ENCODE assay signal across 28 mouse cellular contexts in the genomic region with DNA sequence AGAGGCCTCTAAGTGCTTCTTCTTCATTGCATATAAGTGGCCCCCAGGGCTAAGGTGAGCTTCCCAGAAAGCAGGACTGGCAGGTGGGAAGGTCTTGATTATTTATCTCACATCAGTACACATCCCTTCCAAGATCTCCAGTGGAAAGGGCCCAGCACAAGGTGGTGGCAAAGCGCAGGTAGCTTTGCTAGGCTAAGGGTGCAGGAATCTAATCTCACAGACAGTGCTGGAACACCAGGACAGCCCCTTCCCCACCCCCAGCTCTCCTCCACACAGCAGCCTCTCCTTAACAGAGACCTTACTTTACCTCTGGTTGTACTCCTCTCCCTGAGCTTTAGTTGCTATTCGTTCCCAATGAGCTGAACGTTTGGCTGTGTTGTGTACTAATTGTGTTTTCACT.
"Had no signal": no experiment of that assay in that cellular context is flagged by ENCODE, and none has a peak within 500 bp of the region (broad histone marks: within the 10 kb centered on the region; RNA-seq: fewer than 3 reads in every experiment).

No protein-coding gene starts in this region.

- H3K27ac ChIP-seq: embryonic facial prominence, embryonic 10.5 days; embryonic facial prominence, embryonic 12.5 days; embryonic facial prominence, embryonic 13.5 days; embryonic facial prominence, embryonic 15.5 days; forebrain, embryonic 10.5 days; forebrain, embryonic 12.5 days; forebrain, embryonic 13.5 days; forebrain, embryonic 15.5 days; gastrocnemius, adult 2 months; heart, adult 2 months had no signal

- H3K9me3 ChIP-seq: embryonic facial prominence, embryonic 10.5 days; embryonic facial prominence, embryonic 12.5 days; embryonic facial prominence, embryonic 13.5 days; forebrain, embryonic 13.5 days; forebrain, embryonic 15.5 days had no signal

- DNase-seq: cerebellum, adult 18-20 months; cerebellum, adult 2 months; cerebellum, adult 8-10 months; cerebellum, adult 9-10 months; cerebellum, adult 9-11 months; cerebellum, postnatal 10 days; cerebellum, postnatal 14 days; cerebellum, postnatal 25 days; cerebellum, postnatal 36 days; embryo, embryonic 11 days; forebrain, postnatal 0 days; gastrocnemius, adult 2 months; gastrocnemius, postnatal 10 days; gastrocnemius, postnatal 14 days; gastrocnemius, postnatal 25 days; gastrocnemius, postnatal 36 days; heart, adult 18-20 months; heart, adult 2 months had no signal

- ATAC-seq: forebrain, embryonic 13.5 days; forebrain, embryonic 14.5 days; forebrain, embryonic 15.5 days; forebrain, postnatal 0 days had no signal

- H3K4me2 ChIP-seq: embryonic facial prominence, embryonic 12.5 days; embryonic facial prominence, embryonic 13.5 days; embryonic facial prominence, embryonic 15.5 days; forebrain, embryonic 12.5 days; forebrain, embryonic 13.5 days; forebrain, embryonic 15.5 days had no signal

- H3K27me3 ChIP-seq: embryonic facial prominence, embryonic 12.5 days; embryonic facial prominence, embryonic 13.5 days; embryonic facial prominence, embryonic 15.5 days; forebrain, embryonic 12.5 days; forebrain, embryonic 13.5 days; forebrain, embryonic 15.5 days had no signal

- H3K4me3 ChIP-seq: embryonic facial prominence, embryonic 10.5 days; embryonic facial prominence, embryonic 12.5 days; embryonic facial prominence, embryonic 13.5 days; embryonic facial prominence, embryonic 15.5 days; erythroblast, embryonic 14.5 days; forebrain, embryonic 10.5 days; forebrain, embryonic 12.5 days; forebrain, embryonic 13.5 days; forebrain, embryonic 15.5 days; gastrocnemius, adult 2 months; heart, adult 2 months had no signal

- H3K36me3 ChIP-seq: embryonic facial prominence, embryonic 10.5 days; embryonic facial prominence, embryonic 12.5 days; embryonic facial prominence, embryonic 13.5 days; embryonic facial prominence, embryonic 15.5 days; forebrain, embryonic 10.5 days; forebrain, embryonic 12.5 days; forebrain, embryonic 15.5 days had no signal

- H3K9ac ChIP-seq: embryonic facial prominence, embryonic 12.5 days; embryonic facial prominence, embryonic 13.5 days; embryonic facial prominence, embryonic 15.5 days; forebrain, embryonic 12.5 days; forebrain, embryonic 13.5 days; forebrain, embryonic 15.5 days; forebrain, postnatal 0 days had no signal

- H3K4me1 ChIP-seq: embryonic facial prominence, embryonic 10.5 days; embryonic facial prominence, embryonic 12.5 days; embryonic facial prominence, embryonic 13.5 days; embryonic facial prominence, embryonic 15.5 days; forebrain, embryonic 10.5 days; forebrain, embryonic 12.5 days; forebrain, embryonic 13.5 days; forebrain, embryonic 15.5 days had no signal
